Mouse (Mus musculus): ENCODE data around the gene Gm42906. TPM values are rescaled to one million over a fixed set of nuclear protein-coding genes. Genes with fewer than 3 reads are reported as not detected.

The Gm42906 gene
- polyA plus RNA-seq (2012; rRNA removed): not detected in 2 replicates

DNA sequence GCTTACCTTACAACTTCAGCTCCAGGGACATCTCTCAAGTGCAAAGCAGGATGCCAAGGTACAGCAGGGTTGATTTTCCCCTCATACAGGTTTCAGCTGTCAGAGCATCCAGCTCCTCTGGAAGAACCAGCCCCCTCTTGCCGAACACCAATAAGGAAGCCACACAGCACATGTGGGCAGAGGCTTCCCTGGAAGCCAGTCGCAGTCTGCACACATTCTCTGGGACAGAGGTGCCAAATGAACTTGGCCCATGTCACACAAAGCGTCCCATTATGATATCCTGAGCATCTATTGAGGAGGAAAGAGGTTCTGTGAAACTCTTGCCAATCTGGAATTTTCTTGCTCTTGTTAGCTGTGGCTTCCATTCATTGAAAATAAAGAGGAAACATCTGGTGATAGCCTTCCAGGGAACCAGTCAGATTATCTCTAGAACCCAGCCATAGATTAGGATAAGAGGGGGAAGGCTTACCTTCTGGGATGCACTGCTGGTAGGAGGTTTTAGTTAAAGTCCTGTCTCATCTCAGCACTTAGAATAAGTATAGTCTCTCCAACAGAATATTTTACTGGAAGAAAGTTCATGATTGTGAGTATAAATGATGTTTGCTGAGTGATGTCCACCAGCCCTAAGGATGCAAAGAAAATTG, at the start of gene Gm42906:
TSS of gene Gm42906 (minus strand) at position 51 of the 644 bp plus-strand sequence.

DNA sequence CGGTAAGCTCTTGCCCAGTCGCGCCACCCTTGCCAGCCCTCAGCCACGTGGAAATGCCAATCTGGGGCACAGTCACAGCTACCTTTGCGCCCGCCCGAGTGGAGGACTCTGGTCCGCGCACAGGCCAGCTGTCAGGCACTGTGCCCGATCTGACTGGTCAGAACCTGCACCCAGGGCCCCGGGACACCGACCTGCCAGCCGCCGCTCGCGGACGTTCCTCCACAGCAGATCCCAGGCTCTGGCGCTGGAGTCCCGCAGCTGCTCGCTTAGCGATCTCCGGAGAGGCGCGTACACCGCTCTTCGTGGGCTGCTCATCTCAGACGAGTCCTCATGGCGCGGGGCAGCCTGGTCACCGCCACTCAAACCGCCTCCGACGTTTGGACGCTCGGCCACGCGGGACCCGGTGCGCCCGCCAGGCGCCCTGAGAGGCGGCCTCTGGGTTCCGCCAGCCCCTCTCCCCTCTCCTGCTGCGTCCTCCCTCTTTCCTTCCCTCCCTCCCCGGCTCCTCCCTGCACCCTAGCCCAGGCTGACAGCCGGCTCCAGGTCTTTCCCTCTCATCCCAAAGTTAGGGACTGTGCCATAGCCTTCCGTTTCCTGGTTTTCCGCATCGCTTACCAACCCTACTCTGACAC, 194.4 kb downstream of the Gm42906 start, which contains the start of gene Stard13:
TSS of gene Stard13 (minus strand) at position 437 of the 632 bp plus-strand sequence.

Other genes with a start within 250 kb of the Gm42906 start
- 3.6 and 4.9 TPM in 2 replicates for gene Stard13, start 194.3 kb downstream of the Gm42906 start, polyA plus RNA-seq (2012; rRNA removed)
- gene Vmn2r18, start 177.9 kb upstream of the Gm42906 start, polyA plus RNA-seq (2012; rRNA removed): 0.06 TPM in 1 of 2 replicates, not detected in the other
- gene Rfc3, start 223.1 kb upstream of the Gm42906 start, polyA plus RNA-seq (2012; rRNA removed): 2.3 and 3.0 TPM in 2 replicates